Mouse (Mus musculus): Measurements from ENCODE around the gene Cldn15. TPM values are rescaled to one million over a fixed set of nuclear protein-coding genes. Genes with fewer than 3 reads are reported as not detected.

Gene Cldn15
- total RNA-seq (2012; rRNA removed), result 1.0 and 1.2 TPM in 2 replicates
- polyA plus RNA-seq (2012; ENCODE audit: insufficient read depth in 1 of 2, insufficient read length in 2 of 2, low read depth in 1 of 2, low replicate concordance in 2 of 2, missing spikeins in 1 of 2), result 1 to 10 TPM in 1 of 2 experiments, not detected in 1; 2.1 TPM

GRCm38 (mm10) chr5:136966331-136966730 is at the start of gene Cldn15:
Gene Cldn15 (plus strand): TSS chr5:136966616.
- DNase-seq (ENCODE audit: low read depth, low spot score), result no peak
- H3K9ac ChIP-seq (ENCODE audit: control insufficient read depth, low read depth, low read length, poor library complexity, severe bottlenecking), result peak within 1 kb of the TSS; percentile 39; the same call in 1 of the 2 replicates

GRCm38 (mm10) chr5:136917613-136918242 is 48.7 kb upstream of the Cldn15 start:
- Histone ChIP-seq H3K4me3 (ENCODE audit: control insufficient read depth in 1 of 2, insufficient read depth in 1 of 2, low read depth in 2 of 2, low read length in 2 of 2) (no peak overlapping the region), H3K9ac (ENCODE audit: control insufficient read depth, low read depth, low read length, poor library complexity, severe bottlenecking) (no peak overlapping the region), H3K79me2 (ENCODE audit: control insufficient read depth, insufficient read depth, low read length, poor library complexity) (peaks cover 11% of the 10 kb centered on the region), H3K27me3 (ENCODE audit: control insufficient read depth in 1 of 2, insufficient read depth in 2 of 2, low read length in 2 of 2) (no peaks in the 10 kb centered on the region), H3K9me3 (replicated peaks; ENCODE audit: insufficient read depth, low read length) (no peaks in the 10 kb centered on the region), H3K4me1 (ENCODE audit: control insufficient read depth in 1 of 2, insufficient read depth in 2 of 2, low read length in 2 of 2) (peaks cover 2 to 3% of the 10 kb centered on the region in 2 experiments; a peak in 2 of 4 replicates), H3K27ac (ENCODE audit: control insufficient read depth, low read depth, low read length) (no peak overlapping the region), H3K36me3 (ENCODE audit: control insufficient read depth in 1 of 2, insufficient read depth in 2 of 2, low read length in 2 of 2) (no peaks in the 10 kb centered on the region; a peak in 1 of 4 replicates)
- no peak for TF ChIP-seq MAZ (IDR thresholded peaks at IDR 0.05; ENCODE audit: low read depth, low read length)
- TF ChIP-seq EP300 (IDR thresholded peaks at IDR 0.05; ENCODE audit: low read depth in 1 of 2, low read length in 2 of 2), result no peak
- TF ChIP-seq MAX (IDR thresholded peaks at IDR 0.05; ENCODE audit: low read length), result no peak
- no peak for DNase-seq (ENCODE audit: low read depth, low spot score)

More at GRCm38 (mm10) chr5:136966331-136966730, at the start of gene Cldn15:
- Histone ChIP-seq H3K36me3 (ENCODE audit: control insufficient read depth in 1 of 2, insufficient read depth in 2 of 2, low read length in 2 of 2) (peaks cover 0 to 26% of the 10 kb centered on the region in 2 experiments; a peak in 3 of 4 replicates), H3K9me3 (replicated peaks; ENCODE audit: insufficient read depth, low read length) (no peaks in the 10 kb centered on the region), H3K79me2 (ENCODE audit: control insufficient read depth, insufficient read depth, low read length, poor library complexity) (peaks cover 9% of the 10 kb centered on the region), H3K4me1 (ENCODE audit: control insufficient read depth in 1 of 2, insufficient read depth in 2 of 2, low read length in 2 of 2) (peaks cover 3 to 23% of the 10 kb centered on the region in 2 experiments; a peak in 3 of 4 replicates), H3K4me3 (ENCODE audit: control insufficient read depth in 1 of 2, insufficient read depth in 1 of 2, low read depth in 2 of 2, low read length in 2 of 2) (no peak within 1 kb of the TSS), H3K27ac (ENCODE audit: control insufficient read depth, low read depth, low read length) (peak within 1 kb of the TSS; percentile 76), H3K27me3 (ENCODE audit: control insufficient read depth in 1 of 2, insufficient read depth in 2 of 2, low read length in 2 of 2) (no peaks in the 10 kb centered on the region)
- TF ChIP-seq EP300 (IDR thresholded peaks at IDR 0.05; ENCODE audit: low read depth in 1 of 2, low read length in 2 of 2) (no peak), TCF12 (IDR thresholded peaks at IDR 0.05; ENCODE audit: low read depth, low read length) (0 out of 2 replicates have a peak, but pooled peaks have one; percentile 12)

DNA sequence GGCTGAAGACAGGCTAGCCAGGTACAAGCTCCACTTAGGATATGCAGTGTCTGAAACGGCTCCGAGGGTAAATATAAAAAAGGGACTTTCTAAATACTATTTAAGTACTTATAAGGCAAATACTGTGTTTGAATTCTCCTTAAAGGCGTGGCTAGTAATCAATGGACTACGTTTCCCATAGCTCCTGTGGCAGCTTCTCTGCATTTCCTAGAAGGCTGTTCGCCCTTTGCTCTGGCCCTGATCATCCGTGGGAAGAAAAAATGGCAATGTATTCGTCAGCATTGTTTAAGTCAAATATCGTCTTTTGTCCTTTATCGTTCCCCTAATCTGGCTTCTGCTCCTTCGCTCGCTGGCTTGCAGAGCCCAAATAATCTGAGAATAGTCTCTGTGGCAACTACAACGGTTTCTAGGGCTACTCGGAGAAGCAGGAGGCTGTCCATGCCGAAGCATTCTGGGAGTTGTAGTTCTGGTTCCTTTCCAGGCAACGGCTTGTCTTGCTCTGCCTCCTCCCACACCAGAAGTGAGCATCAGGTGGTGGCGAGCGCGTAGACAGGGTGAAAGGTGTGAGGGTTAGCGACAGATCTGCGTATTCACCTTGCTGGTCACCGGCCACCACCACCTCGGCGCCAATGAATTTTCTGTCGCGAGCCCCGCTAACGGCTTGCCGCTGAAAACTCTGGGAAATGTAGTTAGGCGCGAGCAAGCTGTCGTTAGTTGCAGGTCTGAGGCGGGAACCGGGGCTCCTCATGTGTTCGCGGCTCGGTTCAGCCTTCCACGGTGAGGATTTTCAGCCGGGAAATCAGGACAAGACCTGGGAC is 47.6 kb upstream of the Cldn15 start:
- H3K27me3 ChIP-seq (ENCODE audit: control insufficient read depth in 1 of 2, insufficient read depth in 2 of 2, low read length in 2 of 2), result no peaks in the 10 kb centered on the region
- H3K36me3 ChIP-seq (ENCODE audit: control insufficient read depth in 1 of 2, insufficient read depth in 2 of 2, low read length in 2 of 2), result no peaks in the 10 kb centered on the region; a peak in 1 of 4 replicates
- DNase-seq (ENCODE audit: low read depth, low spot score), result peak; percentile 93
- no peaks in the 10 kb centered on the region for H3K9me3 ChIP-seq (replicated peaks; ENCODE audit: insufficient read depth, low read length)
- peaks cover 11% of the 10 kb centered on the region for H3K79me2 ChIP-seq (ENCODE audit: control insufficient read depth, insufficient read depth, low read length, poor library complexity)
- H3K9ac ChIP-seq (ENCODE audit: control insufficient read depth, low read depth, low read length, poor library complexity, severe bottlenecking), result peak overlapping the region; percentile 91
- H3K4me3 ChIP-seq (ENCODE audit: control insufficient read depth in 1 of 2, insufficient read depth in 1 of 2, low read depth in 2 of 2, low read length in 2 of 2), result peak overlapping the region; percentile 75 to 92
- H3K27ac ChIP-seq (ENCODE audit: control insufficient read depth, low read depth, low read length), result peak overlapping the region; percentile 92
- peaks cover 2 to 3% of the 10 kb centered on the region in 2 experiments; a peak in 2 of 4 replicates for H3K4me1 ChIP-seq (ENCODE audit: control insufficient read depth in 1 of 2, insufficient read depth in 2 of 2, low read length in 2 of 2)
- TF ChIP-seq SMC3 (IDR thresholded peaks at IDR 0.05; ENCODE audit: low read depth, low read length), result no peak
- TF ChIP-seq ELF1 (IDR thresholded peaks at IDR 0.05; ENCODE audit: low read depth, low read length), result peak; percentile 62; the same call in 1 of the 2 replicates
- TF ChIP-seq MEF2A (IDR thresholded peaks at IDR 0.05; ENCODE audit: extremely low read depth, insufficient replicate concordance, low read depth, low read length, poor library complexity, severe bottlenecking), result no peak
- TF ChIP-seq UBTF (IDR thresholded peaks at IDR 0.05; ENCODE audit: borderline replicate concordance, insufficient read depth, low read depth, low read length), result no peak
- peak; percentile 96 for TF ChIP-seq HCFC1 (IDR thresholded peaks at IDR 0.05; ENCODE audit: low read depth, low read length)
- TF ChIP-seq MAFK (IDR thresholded peaks at IDR 0.05; ENCODE audit: borderline replicate concordance, low read depth, low read length), result no peak
- no peak for TF ChIP-seq RCOR1 (IDR thresholded peaks at IDR 0.05; ENCODE audit: low read depth, low read length)
- 0 out of 2 replicates have a peak, but pooled peaks have one; percentile 23 for TF ChIP-seq ZMIZ1 (IDR thresholded peaks at IDR 0.05; ENCODE audit: low read depth, low read length)
- TF ChIP-seq GABPA (IDR thresholded peaks at IDR 0.05; ENCODE audit: low read depth, low read length), result no peak
- no peak for TF ChIP-seq ZKSCAN1 (IDR thresholded peaks at IDR 0.05; ENCODE audit: low read depth, low read length)
- TF ChIP-seq ZNF384 (IDR thresholded peaks at IDR 0.05; ENCODE audit: low read depth, low read length), result no peak
- TF ChIP-seq TBP (IDR thresholded peaks at IDR 0.05; ENCODE audit: low read depth, low read length), result peak; percentile 63; the same call in 1 of the 2 replicates
- TF ChIP-seq USF1 (IDR thresholded peaks at IDR 0.05; ENCODE audit: low read depth, low read length), result peak; percentile 71
- peak; percentile 90 for TF ChIP-seq MXI1 (IDR thresholded peaks at IDR 0.05; ENCODE audit: low read depth, low read length)
- no peak for TF ChIP-seq ZC3H11A (IDR thresholded peaks at IDR 0.05; ENCODE audit: low read depth, low read length)
- peak; percentile 56; the same call in 1 of the 2 replicates for TF ChIP-seq GATA1 (IDR thresholded peaks at IDR 0.05; ENCODE audit: low read depth, low read length)
- peak; percentile 85 for TF ChIP-seq CHD2 (IDR thresholded peaks at IDR 0.05; ENCODE audit: low read length)

Data from MEL (cell line).